Mouse (Mus musculus) forebrain, embryonic 14.5 days (tissue): ENCODE data around the gene Rhag. TPM values are rescaled to one million over a fixed set of nuclear protein-coding genes. Genes with fewer than 3 reads are reported as not detected.

Source experiments
- ATAC-seq: fragments of 200-750 bp; cut with Nextera tagmentation; 2 replicates; pipeline ENCODE4 v1.8.0; 2017; ENCODE audit warnings: mild to moderate bottlenecking, moderate library complexity
- DNase-seq: peaks from one replicate; pipeline ENCODE4 v3.0.0-alpha.2; 2015; ENCODE audit warnings: low spot score
- H3K27ac ChIP-seq: fragments of 300-500 bp; sonication (generic); 2 replicates; pipeline ENCODE4 v1.5.1; 2014; ENCODE audit warnings: low read depth, mild to moderate bottlenecking, control low read depth, low read length, moderate library complexity
- H3K27me3 ChIP-seq: fragments of 300-500 bp; sonication (generic); replicated peaks from 2 replicates; pipeline ENCODE4 v1.6.1; 2014; ENCODE audit warnings: low read length, control low read depth, mixed read lengths; ENCODE audit not compliant: control insufficient read depth, insufficient read depth
- H3K36me3 ChIP-seq: fragments of 300-500 bp; sonication (generic); 2 replicates; pipeline ENCODE4 v1.6.1; 2014; ENCODE audit warnings: low read length, control low read depth; ENCODE audit not compliant: control insufficient read depth, insufficient read depth
- H3K4me1 ChIP-seq: fragments of 300-500 bp; sonication (generic); 2 replicates; pipeline ENCODE4 v1.6.1; 2014; ENCODE audit warnings: antibody characterized with exemption, low read length, control low read depth; ENCODE audit not compliant: control insufficient read depth, insufficient read depth
- H3K4me2 ChIP-seq: fragments of 300-500 bp; sonication (generic); 2 replicates; pipeline ENCODE4 v1.6.1; 2014; ENCODE audit warnings: mild to moderate bottlenecking, control low read depth, low read length
- H3K4me3 ChIP-seq: fragments of 300-500 bp; sonication (generic); 2 replicates; pipeline ENCODE4 v1.5.1; 2014; ENCODE audit warnings: low read depth, low read length, control low read depth
- H3K9ac ChIP-seq: fragments of 300-500 bp; sonication (generic); 2 replicates; pipeline ENCODE4 v1.6.1; 2014; ENCODE audit warnings: mild to moderate bottlenecking, low read length, control low read depth, moderate library complexity
- H3K9me3 ChIP-seq: fragments of 300-500 bp; sonication (generic); replicated peaks from 2 replicates; pipeline ENCODE4 v1.6.1; 2016; ENCODE audit warnings: low read length, control low read depth, mixed read lengths; ENCODE audit not compliant: control insufficient read depth
- WGBS: fragments of 180-500 bp; shearing (Covaris S2); extraction: QIAGEN DNeasy Blood & Tissue Kit; methylation state at CpG from one replicate; pipeline ENCODE4 v1.1.7; 2014; 5-methylcytosine and 5-hydroxymethylcytosine counted together
- polyA plus RNA-seq: library from polyadenylated mRNA; unstranded; fragments of >200 nt; fragmentation: Nextera tagmentation; extraction: Ambion mirVana; gene quantifications from 2 replicates; pipeline ENCODE4 v1.2.1, GENCODE M21; 2014

The Rhag gene
- polyA plus RNA-seq, 1 experiment from 2014 or later, result not detected

- Histone ChIP-seq H3K27me3 (no peaks in the 10 kb centered on the region), H3K4me3 (no peak overlapping the region), H3K4me2 (no peak overlapping the region)
Observed at GRCm38 (mm10) chr17:40868952-40869747, 58.2 kb downstream of the Rhag start.

GRCm38 (mm10) chr17:40872626-40873025 lies 61.7 kb downstream of the Rhag start:
- Histone ChIP-seq H3K27ac (no peak overlapping the region), H3K4me2 (no peak overlapping the region), H3K36me3 (no peaks in the 10 kb centered on the region), H3K9ac (no peak overlapping the region), H3K4me3 (no peak overlapping the region), H3K27me3 (no peaks in the 10 kb centered on the region), H3K9me3 (no peaks in the 10 kb centered on the region), H3K4me1 (no peaks in the 10 kb centered on the region)
- ATAC-seq, result no peak
- DNase-seq, result no peak
- WGBS, result 91% methylated on average over 6 of the region's 6 CpGs

More at GRCm38 (mm10) chr17:40868952-40869747, 58.2 kb downstream of the Rhag start:
- Histone ChIP-seq H3K4me1 (no peaks in the 10 kb centered on the region), H3K9ac (no peak overlapping the region), H3K36me3 (no peaks in the 10 kb centered on the region), H3K27ac (no peak overlapping the region), H3K9me3 (no peaks in the 10 kb centered on the region)
- WGBS, result 85% methylated on average over 10 of the region's 10 CpGs
- ATAC-seq, result no peak
- DNase-seq, result no peak

DNA sequence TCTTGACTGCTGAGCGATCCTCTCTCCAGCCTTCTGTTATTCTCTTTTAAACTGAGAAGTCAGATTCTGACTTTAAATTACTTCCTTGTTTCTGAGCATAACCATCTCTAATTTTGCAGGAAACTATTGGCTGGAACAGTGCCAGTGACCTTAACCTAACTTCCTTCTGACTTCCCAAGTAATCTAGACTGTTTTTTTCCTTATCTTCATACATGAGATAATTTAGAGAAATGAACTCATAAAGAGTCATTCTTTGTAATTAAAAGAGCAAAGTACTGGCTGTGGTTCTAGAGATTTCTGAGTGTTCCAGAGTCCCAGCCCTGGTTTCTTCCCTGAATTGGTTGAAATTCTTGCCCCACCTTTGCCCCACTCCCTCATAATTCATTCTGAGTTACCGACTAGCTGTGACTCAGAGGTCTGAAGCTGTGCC lies 62.7 kb downstream of the Rhag start:
- H3K4me2 ChIP-seq, result no peak overlapping the region
- WGBS, result 86% methylated on average over 2 of the region's 2 CpGs

GRCm38 (mm10) chr17:40874701-40875100 lies 63.8 kb downstream of the Rhag start:
- Histone ChIP-seq H3K36me3 (no peaks in the 10 kb centered on the region), H3K9ac (no peak overlapping the region), H3K27ac (no peak overlapping the region), H3K4me2 (no peak overlapping the region), H3K4me1 (0 out of 2 replicates have a peak, but pooled peaks cover 1% of the 10 kb centered on the region), H3K4me3 (no peak overlapping the region), H3K27me3 (no peaks in the 10 kb centered on the region), H3K9me3 (no peaks in the 10 kb centered on the region)
- WGBS, result 81% methylated on average over 3 of the region's 3 CpGs
- ATAC-seq (no peak), DNase-seq (no peak)

More for the DNA sequence above, 62.7 kb downstream of the Rhag start:
- DNase-seq, result no peak
- Histone ChIP-seq H3K4me3 (no peak overlapping the region), H3K9ac (no peak overlapping the region), H3K27me3 (no peaks in the 10 kb centered on the region), H3K36me3 (no peaks in the 10 kb centered on the region), H3K9me3 (no peaks in the 10 kb centered on the region), H3K4me1 (no peaks in the 10 kb centered on the region), H3K27ac (no peak overlapping the region)
- ATAC-seq, result no peak

DNA sequence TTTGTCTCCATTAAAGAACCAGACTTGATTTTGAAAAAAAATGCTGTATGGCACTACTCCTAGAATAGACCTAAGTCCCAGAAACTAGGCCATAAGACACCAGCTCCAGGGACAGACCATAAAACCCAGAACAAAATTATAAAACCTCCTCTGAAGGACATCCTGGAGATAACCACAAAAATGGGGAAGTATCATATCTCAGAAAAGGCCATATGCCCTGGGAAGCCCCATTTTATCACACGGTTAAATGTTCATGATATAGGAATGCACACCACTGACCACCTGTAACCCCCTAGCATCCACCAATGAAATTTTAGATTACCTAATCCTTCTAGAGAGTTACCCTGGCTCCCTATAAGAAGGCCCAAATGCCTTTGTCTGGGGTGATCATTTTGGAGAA lies 64.6 kb downstream of the Rhag start:
- Histone ChIP-seq H3K27me3 (no peaks in the 10 kb centered on the region), H3K4me2 (no peak overlapping the region), H3K36me3 (no peaks in the 10 kb centered on the region), H3K4me1 (0 out of 2 replicates have a peak, but pooled peaks cover 3% of the 10 kb centered on the region), H3K9ac (no peak overlapping the region), H3K9me3 (no peaks in the 10 kb centered on the region), H3K4me3 (no peak overlapping the region), H3K27ac (no peak overlapping the region)
- 100% methylated on average over 1 of the region's 1 CpGs for WGBS
- ATAC-seq, result no peak
- no peak for DNase-seq

DNA sequence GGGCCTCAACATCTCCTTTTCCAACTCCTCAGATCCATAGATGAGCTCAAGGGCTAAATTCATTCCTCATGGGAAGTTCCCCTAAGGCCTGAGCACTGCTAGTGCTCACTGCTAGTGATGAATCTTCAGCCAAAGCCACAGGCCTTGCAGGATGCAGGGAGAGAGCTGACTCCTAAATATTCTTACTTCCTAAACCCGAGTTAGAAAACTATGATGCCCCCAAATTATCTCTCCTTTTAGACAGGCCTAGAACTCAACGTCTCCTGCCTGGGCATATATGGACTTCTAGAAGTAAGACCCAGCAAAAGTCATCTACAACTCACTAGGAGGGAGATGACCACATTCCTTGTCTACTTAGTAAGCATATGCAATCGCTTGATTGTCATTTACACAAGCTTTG lies 66.8 kb downstream of the Rhag start:
- no peak overlapping the region for H3K4me3 ChIP-seq
- no peak overlapping the region for H3K27ac ChIP-seq
- DNase-seq, result no peak
- no peak overlapping the region for H3K4me2 ChIP-seq
- no peak overlapping the region for H3K9ac ChIP-seq
- no peaks in the 10 kb centered on the region for H3K27me3 ChIP-seq
- H3K9me3 ChIP-seq, result no peaks in the 10 kb centered on the region
- H3K36me3 ChIP-seq, result no peaks in the 10 kb centered on the region
- 46% methylated on average over 3 of the region's 3 CpGs for WGBS
- 0 out of 2 replicates have a peak, but pooled peaks cover 3% of the 10 kb centered on the region for H3K4me1 ChIP-seq
- no peak for ATAC-seq

DNA sequence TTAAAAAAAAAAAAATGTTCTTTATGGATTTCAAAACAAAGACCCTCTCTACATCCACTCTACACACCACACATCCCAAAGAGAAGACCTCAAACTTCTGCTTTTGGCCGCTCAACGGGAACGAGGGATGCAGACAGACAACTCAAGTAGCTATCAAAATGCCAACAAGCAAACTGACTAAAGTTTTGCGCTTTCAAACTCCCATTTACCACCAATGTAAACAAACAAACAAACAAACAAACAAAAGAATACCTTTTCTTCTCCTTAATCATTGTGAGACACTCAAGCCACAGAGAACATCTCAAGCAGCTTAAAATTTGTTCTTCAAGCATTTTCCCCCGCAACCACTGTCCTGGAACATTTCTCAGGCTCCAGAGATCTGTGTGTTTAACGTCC lies 68.6 kb downstream of the Rhag start:
- ATAC-seq, result no peak
- H3K9ac ChIP-seq, result peak overlapping the region; percentile 58; the same call in 1 of the 2 replicates
- WGBS, result 16% methylated on average over 6 of the region's 6 CpGs

DNA sequence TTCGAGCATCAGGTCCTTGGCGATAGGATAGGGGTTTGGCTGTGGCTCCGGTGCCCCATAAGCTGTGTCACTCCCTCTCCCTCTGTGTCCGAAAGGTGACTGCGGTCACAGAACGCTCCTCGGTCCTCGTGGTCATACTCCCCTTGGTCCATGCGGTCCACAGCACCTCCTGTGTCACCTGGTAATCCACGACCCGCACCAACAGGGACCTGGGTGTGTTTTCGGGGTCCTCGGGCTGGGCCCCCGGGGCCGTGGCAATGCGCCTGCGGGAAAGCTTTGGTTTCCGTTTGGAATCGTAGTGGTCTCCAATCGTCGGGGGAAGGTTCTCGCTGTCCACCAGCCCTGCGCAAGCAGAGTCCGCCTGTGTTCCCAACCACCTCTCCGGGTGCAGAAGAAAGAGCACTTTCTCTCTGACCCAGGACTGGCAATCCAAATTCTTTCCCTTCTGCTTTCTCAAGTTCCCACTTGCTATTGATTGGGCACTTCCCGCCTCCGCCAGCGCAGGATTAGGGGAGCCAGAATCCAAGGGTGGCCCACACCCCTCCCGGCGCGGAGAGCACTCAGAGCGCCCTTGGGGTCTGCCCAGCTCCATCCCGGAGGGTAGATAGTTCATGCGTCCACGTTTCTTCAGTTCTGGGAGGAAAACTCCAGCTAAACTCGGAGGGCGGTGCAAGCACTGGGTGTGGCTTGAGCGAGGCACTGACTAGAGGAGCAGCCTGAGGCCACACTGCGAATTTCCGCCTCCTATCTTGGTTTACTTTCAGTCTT lies 69.2 kb downstream of the Rhag start, which contains the start of gene 9130008F23Rik:
Gene 9130008F23Rik (minus strand): TSS at position 636 of the 768 bp plus-strand sequence.
- ATAC-seq, result peak; percentile 88
- no peaks in the 10 kb centered on the region for H3K36me3 ChIP-seq

More for the DNA sequence above, 68.6 kb downstream of the Rhag start:
- 0 out of 2 replicates have a peak, but pooled peaks cover 3% of the 10 kb centered on the region for H3K4me1 ChIP-seq
- H3K27ac ChIP-seq, result no peak overlapping the region
- H3K4me3 ChIP-seq, result peak overlapping the region; percentile 42
- peak overlapping the region; percentile 87 for H3K4me2 ChIP-seq
- H3K9me3 ChIP-seq, result no peaks in the 10 kb centered on the region
- H3K27me3 ChIP-seq, result no peaks in the 10 kb centered on the region
- no peaks in the 10 kb centered on the region for H3K36me3 ChIP-seq
- DNase-seq, result no peak

More for the DNA sequence above, 69.2 kb downstream of the Rhag start, which contains the start of gene 9130008F23Rik:
- H3K27ac ChIP-seq, result no peak within 1 kb of the TSS
- 0 out of 2 replicates have a peak, but pooled peaks cover 3% of the 10 kb centered on the region for H3K4me1 ChIP-seq
- H3K4me2 ChIP-seq, result peak within 1 kb of the TSS; percentile 87
- H3K9me3 ChIP-seq, result no peaks in the 10 kb centered on the region
- peak within 1 kb of the TSS; percentile 42 for H3K4me3 ChIP-seq
- DNase-seq, result peak; percentile 48
- under 1% methylated on average over 40 of the region's 40 CpGs for WGBS
- H3K27me3 ChIP-seq, result no peaks in the 10 kb centered on the region
- H3K9ac ChIP-seq, result peak within 1 kb of the TSS; percentile 58
